Mouse (Mus musculus) brain, embryonic 18.5 days (tissue): ENCODE measurements around the gene Abr.

ENCODE experiments used
- DNase-seq: peaks from one replicate; pipeline ENCODE4 v3.0.0-alpha.2; 2012; ENCODE audit warnings: low read depth, low spot score

The Abr gene

GRCm38 (mm10) chr11:76622152-76622565 is at the start of gene Abr:
Gene Abr, minus strand, starts transcription at chr11:76622314.
- DNase-seq: no peak

GRCm38 (mm10) chr11:76667807-76668206 is 45.7 kb upstream of the Abr start:
- no peak for DNase-seq

- DNase-seq: no peak
Measured at GRCm38 (mm10) chr11:76666002-76666649, 44.0 kb upstream of the Abr start.

- no peak for DNase-seq
Measured at GRCm38 (mm10) chr11:76661790-76662468, 39.8 kb upstream of the Abr start.

GRCm38 (mm10) chr11:76659138-76659930 is 37.2 kb upstream of the Abr start:
- no peak for DNase-seq

GRCm38 (mm10) chr11:76657450-76657970 is 35.4 kb upstream of the Abr start:
- DNase-seq: no peak

GRCm38 (mm10) chr11:76655106-76655505 is 33.0 kb upstream of the Abr start:
- no peak for DNase-seq

GRCm38 (mm10) chr11:76652838-76653334 is 30.8 kb upstream of the Abr start:
- DNase-seq: no peak

- DNase-seq: no peak
Measured at GRCm38 (mm10) chr11:76650862-76651560, 28.9 kb upstream of the Abr start.

GRCm38 (mm10) chr11:76647500-76647899 is 25.4 kb upstream of the Abr start:
- DNase-seq: no peak

GRCm38 (mm10) chr11:76647062-76647461 is 24.9 kb upstream of the Abr start:
- DNase-seq: no peak

GRCm38 (mm10) chr11:76645955-76646354 is 23.8 kb upstream of the Abr start:
- peak; percentile 60 for DNase-seq

- no peak for DNase-seq
Measured at GRCm38 (mm10) chr11:76645036-76645435, 22.9 kb upstream of the Abr start.

- DNase-seq: no peak
Measured at GRCm38 (mm10) chr11:76644257-76644656, 22.1 kb upstream of the Abr start.

- DNase-seq: no peak
Measured at GRCm38 (mm10) chr11:76640231-76640630, 18.1 kb upstream of the Abr start.

- DNase-seq: peak; percentile 54
Measured at GRCm38 (mm10) chr11:76639269-76639985, 17.3 kb upstream of the Abr start.

- DNase-seq: no peak
Measured at GRCm38 (mm10) chr11:76630487-76630886, 8.4 kb upstream of the Abr start.

- no peak for DNase-seq
Measured at GRCm38 (mm10) chr11:76630023-76630422, 7.9 kb upstream of the Abr start.

- DNase-seq: no peak
Measured at GRCm38 (mm10) chr11:76628613-76629012, 6.5 kb upstream of the Abr start.

GRCm38 (mm10) chr11:76624881-76625280 is 2.8 kb upstream of the Abr start:
- no peak for DNase-seq

GRCm38 (mm10) chr11:76624071-76624470 is 2.0 kb upstream of the Abr start:
- no peak for DNase-seq
